Mouse (Mus musculus): ENCODE measurements at regions not wholly inside any gene's neighbourhood (a gene's known extent, or its start where the extent isn't known, plus 50 kb on each side); places are given as distances from the start of the nearest gene placed in this dataset.

DNA sequence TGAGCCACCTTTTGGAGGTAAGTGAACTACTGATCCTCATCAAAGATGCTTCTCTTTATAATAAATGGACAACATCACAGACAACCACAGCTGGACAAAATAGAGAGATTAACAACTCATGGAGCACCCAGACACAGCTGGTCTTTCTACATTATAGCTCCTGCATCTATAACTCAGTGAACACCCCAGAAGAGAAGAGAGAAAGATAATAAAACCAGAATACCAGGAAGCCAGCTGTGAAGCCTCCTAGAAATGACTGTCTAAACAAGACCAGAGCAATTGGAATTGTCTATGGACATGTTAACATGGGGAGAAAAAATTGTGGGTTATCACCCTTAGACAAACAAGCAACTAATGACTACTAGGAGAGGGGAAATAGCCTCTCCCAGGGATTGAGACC is 609.8 kb upstream of the Kdm8 start:
- no peak for ATAC-seq (ENCODE audit: insufficient number of reproducible peaks, low FRiP score, low TSS enrichment)

DNA sequence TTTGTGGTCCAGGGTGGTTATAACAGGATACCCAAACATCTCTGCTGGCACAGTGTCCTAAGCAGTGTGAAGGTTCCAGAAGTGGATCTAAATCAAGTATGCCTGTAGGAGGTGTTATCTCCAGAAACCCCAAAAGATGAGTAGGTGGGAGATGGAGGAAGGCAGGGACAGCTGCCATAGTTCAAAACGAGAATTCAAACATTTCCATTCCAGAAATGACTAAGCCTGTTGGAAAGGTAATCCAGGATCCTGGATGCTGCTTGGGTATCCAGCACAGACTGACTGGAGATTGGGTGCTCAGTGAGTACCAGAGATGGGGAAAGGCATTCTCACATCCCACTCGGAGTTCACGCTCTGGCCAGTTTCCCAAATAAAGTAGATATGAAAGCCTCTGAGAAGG is 607.9 kb upstream of the Kdm8 start:
- ATAC-seq (ENCODE audit: insufficient number of reproducible peaks, low FRiP score, low TSS enrichment) = no peak

DNA sequence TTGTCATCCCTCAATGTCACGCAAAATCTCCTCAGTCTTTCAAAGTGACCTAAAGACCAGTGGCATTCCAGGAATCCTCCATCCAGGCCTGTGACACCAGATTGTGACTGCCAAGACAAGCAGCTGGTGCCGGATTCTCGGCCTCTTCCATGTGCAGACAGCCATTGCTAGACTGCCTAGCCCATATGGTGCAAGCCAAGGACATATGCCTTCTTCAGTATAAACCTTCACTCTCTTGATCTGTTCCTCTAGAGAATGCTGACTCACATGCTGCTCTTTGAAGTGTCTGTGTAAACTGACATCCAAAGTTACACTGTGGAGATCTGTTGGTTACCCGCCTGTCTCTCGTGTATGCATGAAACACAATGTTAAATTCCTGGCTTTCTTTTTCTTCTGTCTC is 589.4 kb upstream of the Kdm8 start:
- no peak for ATAC-seq (ENCODE audit: insufficient number of reproducible peaks, low FRiP score, low TSS enrichment)

DNA sequence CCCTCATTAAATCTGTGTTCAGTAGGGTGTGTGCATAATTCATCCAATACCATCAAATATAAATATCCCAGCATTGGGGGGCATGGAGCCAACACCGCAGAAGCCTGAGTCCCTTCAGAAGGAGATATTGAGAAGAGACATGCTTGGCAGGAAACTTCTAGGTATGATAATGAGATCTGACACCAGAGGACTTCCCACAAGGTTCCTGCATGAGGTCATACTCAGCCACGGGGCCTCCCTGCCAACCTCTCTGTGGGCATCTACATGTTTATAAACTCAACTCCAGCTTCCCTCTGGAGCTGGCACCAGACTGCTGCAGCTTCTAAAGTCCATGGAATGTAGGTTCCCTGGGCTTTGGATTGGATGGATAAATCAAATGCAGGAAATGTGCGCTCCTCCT is 587.4 kb upstream of the Kdm8 start:
- ATAC-seq (ENCODE audit: insufficient number of reproducible peaks, low FRiP score, low TSS enrichment) = no peak

DNA sequence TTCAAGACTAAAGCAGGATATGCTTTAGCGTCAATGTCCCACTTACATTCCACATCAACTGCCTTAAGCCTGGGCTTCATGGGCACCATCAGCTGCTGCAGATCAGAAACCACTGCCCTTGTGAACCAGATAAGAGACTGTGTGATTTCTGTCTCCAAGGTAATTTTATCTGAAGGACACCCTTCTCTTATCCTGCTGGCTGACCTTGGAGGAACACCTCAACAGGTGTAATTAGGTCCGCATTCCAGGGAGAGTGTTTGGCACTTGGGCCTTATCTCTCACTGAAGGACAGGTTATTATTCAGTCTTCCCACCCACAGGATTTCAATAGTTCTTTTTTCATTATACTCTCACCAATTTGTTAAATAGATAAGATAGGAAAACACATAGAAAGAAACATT is 583.1 kb upstream of the Kdm8 start:
- no peak for ATAC-seq (ENCODE audit: insufficient number of reproducible peaks, low FRiP score, low TSS enrichment)

DNA sequence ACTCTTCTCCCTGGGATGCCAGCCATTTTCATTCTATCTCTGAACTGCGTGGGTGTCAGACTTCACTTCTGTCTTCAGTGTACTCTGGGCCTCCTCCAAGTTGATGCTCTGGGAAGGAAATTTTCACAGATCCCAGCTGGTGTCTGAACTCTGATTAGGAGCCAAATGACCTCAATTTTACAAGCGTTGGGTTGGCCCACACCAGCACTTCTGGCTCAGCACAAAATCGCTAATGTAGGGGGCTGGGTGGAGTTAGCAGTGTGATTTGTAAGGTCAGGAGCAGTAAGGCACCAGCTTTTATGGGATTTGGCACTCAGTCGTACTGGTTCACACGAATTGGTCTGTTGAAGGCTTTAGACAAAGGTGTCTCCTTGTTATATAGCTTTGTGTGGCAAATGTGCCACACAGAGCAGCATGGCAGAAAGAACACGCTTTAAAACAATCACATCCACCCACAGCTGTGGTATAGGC is 576.3 kb upstream of the Kdm8 start:
- ATAC-seq (ENCODE audit: insufficient number of reproducible peaks, low FRiP score, low TSS enrichment) = peak; percentile 56

DNA sequence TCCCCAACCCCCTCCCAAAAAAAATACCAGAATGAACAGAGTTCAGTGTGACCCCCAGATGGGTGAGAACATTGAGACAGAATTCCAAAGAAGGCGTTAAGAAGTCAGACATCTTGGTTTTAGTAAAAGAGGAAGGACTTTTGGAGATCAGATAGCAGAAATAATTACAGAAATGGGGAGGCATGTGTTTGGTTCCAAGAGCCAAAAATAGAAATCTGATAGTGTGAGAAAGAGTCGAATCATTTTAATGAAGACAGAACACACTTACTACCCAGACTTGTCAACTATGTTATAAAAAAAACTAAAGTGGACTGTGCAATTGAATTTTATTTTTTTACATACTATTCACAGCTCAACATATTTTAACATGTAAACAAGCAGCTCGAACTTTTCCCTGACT is 575.9 kb upstream of the Kdm8 start:
- ATAC-seq (ENCODE audit: insufficient number of reproducible peaks, low FRiP score, low TSS enrichment) = no peak

DNA sequence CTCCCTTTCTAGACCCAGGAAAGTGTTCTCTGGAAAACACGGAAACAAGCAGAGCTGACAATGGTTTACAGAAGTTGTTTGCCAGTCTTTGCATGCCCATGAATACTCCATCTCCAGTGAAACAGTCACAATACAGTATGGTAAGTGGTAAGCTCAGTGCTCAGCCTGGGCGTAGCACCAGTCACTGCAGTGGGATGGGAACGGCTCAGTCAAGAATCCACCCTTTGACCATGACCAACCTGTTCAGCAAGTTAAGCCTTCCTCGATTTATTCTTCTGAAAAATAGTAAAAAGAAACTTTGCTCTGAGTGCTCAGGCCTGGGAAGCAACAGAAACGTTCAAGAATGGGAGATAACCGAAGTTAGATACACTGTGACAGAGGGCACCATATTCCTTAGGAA is 563.7 kb upstream of the Kdm8 start:
- no peak for ATAC-seq (ENCODE audit: insufficient number of reproducible peaks, low FRiP score, low TSS enrichment)

DNA sequence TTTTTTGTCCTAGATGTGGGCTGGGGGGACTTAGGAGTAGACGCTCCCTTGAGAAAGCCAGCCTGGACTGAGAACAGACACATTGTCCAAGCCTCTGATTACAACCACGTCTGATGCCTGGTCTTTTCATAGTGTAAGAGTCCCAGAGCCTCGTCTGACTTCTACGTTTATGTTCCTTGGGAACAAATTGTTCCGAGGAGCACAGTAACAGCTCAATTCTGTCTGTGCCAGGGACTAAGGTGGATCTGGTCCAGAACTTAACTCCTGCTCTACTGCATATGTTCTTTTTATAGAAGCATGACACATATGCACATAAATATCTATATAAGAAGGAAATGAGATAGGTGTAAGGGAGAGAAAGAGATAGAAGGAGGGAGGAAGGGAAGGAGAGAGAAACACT is 537.2 kb upstream of the Kdm8 start:
- ATAC-seq (ENCODE audit: insufficient number of reproducible peaks, low FRiP score, low TSS enrichment) = no peak

DNA sequence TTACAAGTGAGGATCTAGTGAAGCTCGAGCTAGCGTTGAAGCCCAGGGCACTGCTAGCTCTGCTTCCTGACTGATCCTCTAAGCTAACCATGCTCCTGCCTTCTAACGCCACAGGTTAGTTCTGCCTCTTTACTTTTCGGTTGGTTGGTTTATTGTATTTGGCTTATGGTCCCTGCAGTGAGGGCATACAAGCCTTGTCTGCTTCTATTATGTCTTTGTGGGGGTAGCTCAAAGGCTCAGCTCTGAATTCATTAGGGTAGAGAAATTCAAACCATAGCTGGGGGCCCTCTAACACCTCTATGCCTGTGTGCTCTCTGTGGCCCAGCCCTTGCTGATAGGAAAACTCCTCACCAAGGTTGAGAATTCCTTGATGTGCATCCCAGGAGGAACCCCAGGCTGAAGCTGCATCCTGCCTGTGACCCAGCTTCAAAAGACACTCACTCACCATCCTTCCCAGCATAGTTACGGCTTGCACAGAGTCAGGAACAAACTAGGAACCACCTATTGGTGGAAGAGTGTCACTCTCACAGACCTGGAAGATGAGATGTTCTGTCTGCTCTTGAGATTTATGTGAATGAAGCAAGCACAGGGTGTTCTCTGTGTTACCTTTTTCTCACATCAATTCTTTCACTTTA is 536.7 kb upstream of the Kdm8 start:
- ATAC-seq (ENCODE audit: insufficient number of reproducible peaks, low FRiP score, low TSS enrichment) = no peak

DNA sequence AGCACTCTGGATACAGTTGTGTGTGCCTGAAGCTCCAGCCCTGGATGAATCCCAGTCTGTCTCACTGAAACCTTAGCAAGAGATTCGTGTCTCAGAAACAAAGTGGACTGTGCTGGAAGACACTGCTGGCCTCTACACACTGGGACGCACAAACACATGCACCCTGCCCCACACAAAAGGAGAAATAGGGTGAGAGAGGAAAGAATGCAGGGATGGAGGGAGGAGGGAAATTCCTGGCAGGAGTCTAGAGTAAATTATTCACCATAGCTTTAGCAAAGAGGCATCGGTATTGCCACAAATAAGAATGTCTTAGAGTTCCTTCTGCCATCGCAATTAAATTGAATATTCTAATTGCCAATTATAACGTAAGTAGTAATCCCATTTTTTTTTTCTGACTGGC is 530.4 kb upstream of the Kdm8 start:
- ATAC-seq (ENCODE audit: insufficient number of reproducible peaks, low FRiP score, low TSS enrichment) = no peak

DNA sequence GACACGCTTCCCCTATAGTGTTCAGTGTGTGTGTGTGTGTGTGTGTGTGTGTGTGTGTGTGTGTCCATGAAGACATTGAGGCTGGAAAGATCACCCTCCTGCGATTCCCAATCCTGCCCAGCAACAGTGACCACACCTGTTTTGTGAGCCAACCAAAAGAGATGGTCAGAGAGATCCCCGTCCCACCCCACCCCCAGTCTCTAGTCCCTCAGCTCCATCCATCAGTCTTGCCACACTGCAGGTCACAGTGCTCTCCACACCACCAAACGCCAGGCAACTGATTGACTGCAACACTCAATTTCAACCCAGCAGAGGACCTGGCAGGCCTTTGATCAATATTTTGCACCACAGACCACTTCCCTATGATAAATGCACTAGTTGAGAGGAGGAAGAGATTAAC is 530.0 kb upstream of the Kdm8 start:
- ATAC-seq (ENCODE audit: insufficient number of reproducible peaks, low FRiP score, low TSS enrichment) = no peak

DNA sequence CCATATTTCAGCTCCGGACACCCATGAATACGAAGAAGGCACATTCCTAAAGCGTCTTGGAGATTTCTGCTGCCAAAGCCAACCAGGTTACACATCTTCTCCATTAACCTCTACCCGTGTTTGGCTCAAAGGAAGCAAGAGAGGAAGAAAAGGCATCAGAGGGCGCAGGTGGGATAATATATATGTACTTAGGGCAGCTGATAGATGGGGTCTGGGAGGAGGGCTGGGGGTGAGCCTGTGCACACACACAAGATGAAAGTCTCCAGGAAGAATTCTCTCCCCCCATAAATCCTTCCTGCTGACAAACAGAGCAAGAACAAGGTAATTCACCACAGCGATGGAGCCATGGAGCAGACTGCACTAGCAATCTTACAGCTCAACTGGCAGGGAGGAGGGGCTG is 529.5 kb upstream of the Kdm8 start:
- no peak for ATAC-seq (ENCODE audit: insufficient number of reproducible peaks, low FRiP score, low TSS enrichment)

DNA sequence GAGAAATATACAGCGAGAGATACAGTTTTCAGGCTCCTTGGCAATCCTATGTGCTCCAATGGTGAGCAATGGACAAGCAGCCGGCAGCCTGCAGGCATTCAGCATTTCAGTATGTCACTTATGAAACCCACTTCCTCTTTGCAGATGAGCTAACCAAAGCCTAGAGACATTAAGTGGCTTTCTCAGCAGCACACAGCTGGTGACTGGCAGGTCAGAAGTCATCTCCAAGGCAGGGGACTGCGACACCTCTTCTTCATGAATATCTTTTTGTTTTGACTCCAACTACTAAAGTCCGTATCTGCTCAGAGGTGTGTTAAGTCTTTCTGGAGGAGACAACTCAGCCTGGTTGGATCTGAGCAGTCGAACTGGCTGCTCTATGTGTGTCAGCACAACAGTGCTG is 528.8 kb upstream of the Kdm8 start:
- no peak for ATAC-seq (ENCODE audit: insufficient number of reproducible peaks, low FRiP score, low TSS enrichment)

DNA sequence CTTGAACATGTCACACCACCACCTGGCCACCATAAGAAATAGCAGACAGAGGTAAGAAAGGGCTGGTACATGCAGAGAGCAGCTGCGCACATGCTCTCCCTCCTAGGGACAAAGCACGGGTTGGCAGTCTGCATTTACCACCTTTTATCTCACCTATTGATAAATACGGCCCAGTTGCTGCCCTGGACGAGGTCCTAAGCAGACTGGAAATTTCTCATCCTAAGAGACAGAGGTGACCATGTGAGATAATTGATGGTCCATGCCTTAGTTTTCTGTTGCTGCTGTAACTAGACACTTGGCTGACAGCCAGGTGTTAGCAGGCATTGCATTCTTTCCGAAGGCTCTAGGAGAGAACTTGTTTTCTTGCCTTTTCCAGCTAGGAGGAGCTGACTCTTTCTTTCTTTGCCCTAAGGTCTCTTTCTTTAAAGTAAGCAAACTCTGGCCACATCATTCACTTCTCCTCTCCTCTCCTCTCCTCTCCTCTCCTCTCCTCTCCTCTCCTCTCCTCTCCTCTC is 526.8 kb upstream of the Kdm8 start:
- ATAC-seq (ENCODE audit: insufficient number of reproducible peaks, low FRiP score, low TSS enrichment) = no peak

DNA sequence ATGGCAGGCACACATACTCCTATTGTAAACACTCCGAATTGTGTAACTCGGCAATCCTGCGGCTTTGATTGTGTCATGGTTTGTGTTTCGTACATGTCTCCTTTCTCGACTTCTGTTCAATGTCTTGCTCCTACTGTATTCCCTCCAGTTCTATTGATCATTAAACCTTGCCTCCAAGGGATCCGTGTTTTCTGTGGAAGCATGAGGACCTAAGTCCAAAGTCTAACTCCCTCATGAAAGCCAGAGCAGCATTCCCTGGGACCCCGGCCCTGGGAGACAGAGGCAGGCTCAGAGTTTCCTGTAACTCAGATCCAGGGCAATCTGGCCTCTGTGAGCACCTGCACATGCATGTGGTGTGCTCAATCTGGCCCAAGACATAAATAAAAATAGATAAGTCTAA is 521.7 kb upstream of the Kdm8 start:
- no peak for ATAC-seq (ENCODE audit: insufficient number of reproducible peaks, low FRiP score, low TSS enrichment)

DNA sequence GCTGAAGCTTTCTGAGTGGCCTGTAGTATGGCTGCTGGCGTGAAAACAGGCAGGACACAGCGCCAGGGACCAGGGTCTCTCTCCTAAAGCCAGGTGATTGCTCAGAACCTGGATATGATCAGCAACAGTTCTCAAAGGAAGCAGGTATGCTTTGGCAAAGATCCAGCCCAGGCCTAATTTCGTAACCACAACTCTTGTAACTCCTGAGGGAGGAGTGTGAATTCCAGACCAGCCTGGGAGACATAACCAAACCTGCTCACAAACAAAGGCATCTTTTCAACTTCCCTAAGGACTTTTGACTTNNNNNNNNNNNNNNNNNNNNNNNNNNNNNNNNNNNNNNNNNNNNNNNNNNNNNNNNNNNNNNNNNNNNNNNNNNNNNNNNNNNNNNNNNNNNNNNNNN is 510.9 kb upstream of the Kdm8 start:
- ATAC-seq (ENCODE audit: insufficient number of reproducible peaks, low FRiP score, low TSS enrichment) = no peak

DNA sequence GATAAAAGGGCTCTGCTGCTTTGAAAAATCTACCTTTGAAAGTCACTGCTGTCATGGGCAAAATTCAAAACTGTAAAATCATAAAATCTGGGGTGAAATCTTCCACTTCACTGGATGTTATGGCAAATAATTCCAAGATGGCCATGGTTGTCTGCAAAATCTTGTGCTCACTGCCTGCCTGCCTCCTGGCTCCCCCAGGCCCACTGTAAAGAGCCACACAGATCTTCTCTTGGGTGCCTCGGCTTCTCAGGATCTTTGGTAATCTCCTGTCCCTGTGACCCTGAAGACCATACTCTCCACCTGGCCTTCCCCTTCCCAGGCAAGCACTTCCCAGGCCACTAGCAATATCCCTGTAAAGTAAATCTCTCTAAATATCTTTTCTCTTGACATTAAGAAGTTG is 505.1 kb upstream of the Kdm8 start:
- ATAC-seq (ENCODE audit: insufficient number of reproducible peaks, low FRiP score, low TSS enrichment) = no peak

DNA sequence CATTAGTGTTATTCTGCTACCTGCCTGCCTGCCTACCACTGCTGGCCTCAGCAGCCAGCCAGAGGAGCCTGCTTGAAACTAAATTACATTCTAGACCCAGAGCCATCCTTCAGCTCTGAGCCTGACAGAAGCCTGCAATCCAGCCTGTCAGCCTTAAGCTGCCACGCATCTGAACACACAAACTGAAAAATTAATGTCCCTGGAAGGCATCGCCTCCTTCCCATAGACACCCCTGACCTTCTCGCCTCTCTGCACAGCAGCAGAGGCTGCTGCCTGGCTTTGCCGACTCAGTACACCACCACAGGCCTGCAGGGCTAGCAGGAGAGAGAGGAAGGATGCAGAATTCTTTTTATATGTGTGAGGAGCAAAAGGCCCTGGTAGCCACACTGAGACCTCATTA is 502.9 kb upstream of the Kdm8 start:
- no peak for ATAC-seq (ENCODE audit: insufficient number of reproducible peaks, low FRiP score, low TSS enrichment)

DNA sequence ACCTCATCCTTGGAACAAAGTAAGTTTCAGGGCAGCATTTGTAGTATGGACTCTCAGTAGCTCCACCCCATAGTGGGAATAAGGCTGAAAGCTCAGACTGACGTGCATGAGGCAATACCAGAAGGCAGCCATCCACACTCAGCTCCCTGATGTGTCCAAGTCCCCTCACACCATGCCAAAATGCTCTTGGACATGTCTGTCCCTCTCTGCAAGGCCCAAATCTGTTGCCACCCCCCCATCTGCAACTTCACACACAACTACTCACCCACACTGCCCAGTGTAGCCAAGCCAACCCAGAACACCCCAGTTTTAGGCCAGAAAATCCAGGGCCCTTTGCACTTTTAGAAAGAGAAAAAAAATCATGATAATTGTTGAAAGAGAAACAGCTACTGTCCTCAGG is 498.1 kb upstream of the Kdm8 start:
- ATAC-seq (ENCODE audit: insufficient number of reproducible peaks, low FRiP score, low TSS enrichment) = no peak

DNA sequence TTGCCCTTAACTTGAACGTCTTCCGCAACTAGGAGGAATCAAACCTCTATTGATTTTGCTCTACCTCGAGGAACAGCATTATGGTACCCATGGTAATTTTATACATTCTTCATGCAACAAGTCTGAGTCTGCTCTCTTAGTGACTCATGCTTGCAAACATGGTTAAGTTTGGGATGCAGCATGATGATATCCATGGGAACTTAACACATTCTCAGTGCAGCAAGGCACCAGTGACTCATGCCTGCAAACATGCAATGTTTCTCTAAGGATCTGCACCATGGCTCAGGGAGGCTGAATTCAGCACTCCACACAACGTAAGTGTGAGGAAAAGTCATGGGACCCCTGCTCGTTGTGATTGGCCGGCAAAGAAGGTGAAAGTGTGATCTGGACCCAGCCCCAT is 487.1 kb upstream of the Kdm8 start:
- no peak for ATAC-seq (ENCODE audit: insufficient number of reproducible peaks, low FRiP score, low TSS enrichment)

DNA sequence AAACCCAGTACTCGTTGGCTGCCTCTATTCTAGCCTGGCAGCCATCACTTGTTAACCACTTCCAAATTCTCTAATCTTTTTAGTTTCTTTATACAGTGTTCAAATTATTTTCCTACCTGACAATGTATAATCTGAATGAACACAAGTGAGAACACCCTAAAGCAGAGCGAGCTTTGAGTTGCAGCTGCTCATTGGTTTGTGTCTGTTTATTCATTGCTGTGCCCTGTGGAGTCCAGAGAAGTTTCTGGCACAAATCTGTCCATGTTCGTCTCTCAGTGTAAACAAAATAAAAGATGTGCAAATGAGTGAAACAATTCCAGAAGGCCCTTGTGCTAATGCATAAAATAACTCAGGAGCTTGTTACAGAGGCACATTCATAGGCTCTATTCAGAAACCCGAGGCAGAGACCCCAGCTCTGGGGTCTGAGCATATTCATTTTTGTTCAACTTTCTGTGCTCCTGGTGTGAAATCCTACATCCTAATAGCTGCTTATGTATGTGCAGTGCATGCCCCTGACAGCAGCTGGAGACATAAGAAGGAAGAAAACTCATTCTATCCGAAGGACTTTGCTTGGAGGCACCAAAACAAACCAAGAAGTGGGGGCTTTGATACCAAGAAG is 469.5 kb upstream of the Kdm8 start:
- ATAC-seq (ENCODE audit: insufficient number of reproducible peaks, low FRiP score, low TSS enrichment) = no peak

Measured in cerebellum, adult (tissue).